Mouse (Mus musculus): ENCODE data around the gene Scn10a. TPM values are rescaled to one million over a fixed set of nuclear protein-coding genes. Genes with fewer than 3 reads are reported as not detected.

The Scn10a gene
- polyA plus RNA-seq, 1 experiment from 2014 or later, result 0.02 TPM

DNA sequence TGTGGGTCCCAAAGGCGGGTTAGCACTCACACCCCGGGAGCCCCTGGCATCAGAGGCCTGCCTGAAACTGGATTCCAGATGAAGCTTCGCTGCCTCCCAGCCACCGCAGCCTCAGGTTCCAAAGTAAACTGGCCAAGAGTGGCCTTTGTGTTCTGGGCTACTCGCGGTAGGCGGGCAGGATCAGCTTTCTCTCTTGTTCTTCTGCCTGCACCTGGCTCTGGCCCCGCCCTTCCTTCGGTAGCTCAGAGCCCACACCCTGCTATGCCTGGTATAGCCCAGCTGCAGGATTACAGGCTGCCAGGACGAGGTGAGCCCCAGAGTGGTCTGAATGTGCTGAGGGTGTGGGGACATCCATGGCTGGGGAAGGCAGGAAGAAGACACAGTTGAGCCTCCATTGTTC, 152.9 kb downstream of the Scn10a start:
- Histone ChIP-seq H3K9ac (replicated peaks; ENCODE audit: low read depth) (no peak overlapping the region), H3K9me3 (ENCODE audit: low read length) (no peaks in the 10 kb centered on the region), H3K4me3 (ENCODE audit: low read depth, low read length) (no peak overlapping the region), H3K27ac (ENCODE audit: low read length) (no peak overlapping the region), H3K27me3 (replicated peaks; ENCODE audit: insufficient read depth, low read length) (peaks cover 3% of the 10 kb centered on the region; the same call in 1 of the 2 replicates), H3K36me3 (ENCODE audit: insufficient read depth, low read length) (no peaks in the 10 kb centered on the region), H3K4me2 (replicated peaks; ENCODE audit: low read depth, low read length) (no peak overlapping the region), H3K4me1 (ENCODE audit: insufficient read depth, low read depth, low read length) (no peaks in the 10 kb centered on the region)
- ATAC-seq, result 0 out of 2 replicates have a peak, but pooled peaks have one; percentile 18
- TF ChIP-seq EP300 (IDR thresholded peaks at IDR 0.05) (no peak), CTCF (IDR thresholded peaks at IDR 0.05) (no peak)
- 16% methylated on average over 10 of the region's 10 CpGs for WGBS
- peak; percentile 30 for DNase-seq (ENCODE audit: low spot score)

DNA sequence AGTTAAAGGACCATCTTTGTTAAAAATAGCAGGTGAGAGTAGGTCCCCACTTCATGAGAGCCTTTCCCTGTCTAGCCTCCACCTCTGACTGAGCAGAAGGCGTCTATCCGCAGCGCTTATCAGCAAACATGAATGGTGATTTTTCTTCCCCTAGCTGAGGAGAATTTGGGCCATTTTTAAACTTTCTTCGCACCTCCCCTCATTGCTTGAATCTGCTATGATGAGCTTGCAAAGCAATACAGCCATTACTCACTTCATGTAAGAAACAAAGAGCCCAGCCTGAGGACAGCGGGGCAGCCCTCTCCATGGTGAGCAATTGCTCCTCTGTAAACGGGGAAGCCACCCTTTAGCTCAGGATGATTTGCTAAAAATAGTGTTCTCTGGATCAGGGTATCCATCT, 154.3 kb downstream of the Scn10a start:
- Histone ChIP-seq H3K27ac (ENCODE audit: low read length) (no peak overlapping the region), H3K27me3 (replicated peaks; ENCODE audit: insufficient read depth, low read length) (no peaks in the 10 kb centered on the region), H3K4me3 (ENCODE audit: low read depth, low read length) (no peak overlapping the region), H3K4me1 (ENCODE audit: insufficient read depth, low read depth, low read length) (no peaks in the 10 kb centered on the region), H3K4me2 (replicated peaks; ENCODE audit: low read depth, low read length) (no peak overlapping the region), H3K36me3 (ENCODE audit: insufficient read depth, low read length) (no peaks in the 10 kb centered on the region), H3K9me3 (ENCODE audit: low read length) (no peaks in the 10 kb centered on the region), H3K9ac (replicated peaks; ENCODE audit: low read depth) (no peak overlapping the region)
- DNase-seq (ENCODE audit: low spot score) (no peak), ATAC-seq (no peak)
- 65% methylated on average over 6 of the region's 6 CpGs for WGBS
- TF ChIP-seq CTCF (IDR thresholded peaks at IDR 0.05) (no peak), EP300 (IDR thresholded peaks at IDR 0.05) (no peak)

DNA sequence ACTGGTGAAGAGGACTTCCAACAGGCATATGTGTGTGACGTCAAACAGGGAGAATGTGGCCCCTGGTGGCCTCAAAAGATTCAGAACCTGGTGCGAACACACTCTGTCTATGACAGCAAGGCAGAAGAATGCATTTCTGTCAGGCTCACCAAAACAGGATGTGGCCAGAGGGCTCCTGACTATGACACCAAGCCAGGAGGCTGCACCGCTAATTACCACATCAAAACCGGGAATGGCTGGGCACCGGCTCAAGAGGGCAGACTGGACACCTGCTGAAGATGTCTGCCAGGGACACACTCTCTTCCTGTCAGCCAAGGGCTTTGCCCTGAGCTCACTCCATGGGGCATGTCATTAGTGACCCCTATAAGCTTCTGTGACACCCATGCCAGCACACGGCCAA, 155.5 kb downstream of the Scn10a start:
- Histone ChIP-seq H3K4me1 (ENCODE audit: insufficient read depth, low read depth, low read length) (no peaks in the 10 kb centered on the region), H3K27me3 (replicated peaks; ENCODE audit: insufficient read depth, low read length) (no peaks in the 10 kb centered on the region)

DNA sequence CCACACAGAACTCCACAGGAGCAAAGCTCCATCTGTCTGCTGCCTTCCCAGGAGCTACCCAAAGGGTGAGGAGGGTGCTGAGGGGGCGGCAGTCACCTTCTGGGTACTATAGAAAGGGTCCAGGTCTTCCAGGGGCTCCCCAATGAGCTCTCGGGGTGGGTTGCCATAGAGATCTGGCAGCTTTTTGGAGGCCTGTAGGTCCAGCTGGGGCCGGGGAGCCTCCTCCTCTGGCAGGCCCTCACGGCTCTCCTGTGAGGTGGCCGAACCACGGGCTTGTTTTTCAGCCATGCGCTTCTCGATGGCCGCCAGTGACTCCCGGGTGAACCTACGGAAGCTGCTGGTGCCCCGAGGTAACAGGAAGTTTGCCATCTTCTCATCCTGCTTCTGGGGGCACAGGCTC, 156.9 kb downstream of the Scn10a start:
- Histone ChIP-seq H3K36me3 (ENCODE audit: insufficient read depth, low read length) (no peaks in the 10 kb centered on the region), H3K9me3 (ENCODE audit: low read length) (no peaks in the 10 kb centered on the region), H3K4me1 (ENCODE audit: insufficient read depth, low read depth, low read length) (no peaks in the 10 kb centered on the region), H3K4me3 (ENCODE audit: low read depth, low read length) (no peak overlapping the region), H3K9ac (replicated peaks; ENCODE audit: low read depth) (no peak overlapping the region), H3K27me3 (replicated peaks; ENCODE audit: insufficient read depth, low read length) (no peaks in the 10 kb centered on the region), H3K4me2 (replicated peaks; ENCODE audit: low read depth, low read length) (no peak overlapping the region), H3K27ac (ENCODE audit: low read length) (no peak overlapping the region)
- WGBS, result 69% methylated on average over 11 of the region's 12 CpGs
- ATAC-seq, result no peak
- TF ChIP-seq EP300 (IDR thresholded peaks at IDR 0.05) (no peak), CTCF (IDR thresholded peaks at IDR 0.05) (no peak)
- DNase-seq (ENCODE audit: low spot score), result no peak

More for the DNA sequence above, 155.5 kb downstream of the Scn10a start:
- DNase-seq (ENCODE audit: low spot score) (no peak), ATAC-seq (no peak)
- no peak overlapping the region for H3K9ac ChIP-seq (replicated peaks; ENCODE audit: low read depth)
- H3K27ac ChIP-seq (ENCODE audit: low read length), result no peak overlapping the region
- WGBS, result 54% methylated on average over 6 of the region's 6 CpGs
- H3K4me3 ChIP-seq (ENCODE audit: low read depth, low read length), result no peak overlapping the region
- no peak overlapping the region for H3K4me2 ChIP-seq (replicated peaks; ENCODE audit: low read depth, low read length)
- no peak for TF ChIP-seq EP300 (IDR thresholded peaks at IDR 0.05)
- TF ChIP-seq CTCF (IDR thresholded peaks at IDR 0.05), result no peak
- H3K9me3 ChIP-seq (ENCODE audit: low read length), result no peaks in the 10 kb centered on the region
- H3K36me3 ChIP-seq (ENCODE audit: insufficient read depth, low read length), result no peaks in the 10 kb centered on the region

DNA sequence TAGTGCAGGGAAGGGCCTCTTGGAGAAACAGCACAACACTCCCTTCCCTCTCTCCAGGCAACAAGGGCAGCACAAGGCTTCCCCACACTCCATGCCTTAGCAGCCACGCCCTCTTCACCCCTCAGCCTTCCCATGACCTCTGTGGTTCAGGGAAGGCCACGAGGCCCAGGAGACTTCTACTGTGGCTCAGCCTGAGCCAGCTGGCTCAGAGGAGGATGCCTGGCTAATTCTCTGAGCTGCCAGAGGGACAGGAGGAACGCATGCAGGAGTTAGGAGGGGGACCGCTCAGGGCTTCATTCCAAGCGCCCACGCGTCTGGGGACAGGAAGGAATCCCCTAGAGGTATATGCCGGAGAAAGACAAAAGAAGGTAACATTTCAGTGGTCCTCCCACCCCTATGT, 157.4 kb downstream of the Scn10a start:
- peak; percentile 32; the same call in 1 of the 2 replicates for ATAC-seq

DNA sequence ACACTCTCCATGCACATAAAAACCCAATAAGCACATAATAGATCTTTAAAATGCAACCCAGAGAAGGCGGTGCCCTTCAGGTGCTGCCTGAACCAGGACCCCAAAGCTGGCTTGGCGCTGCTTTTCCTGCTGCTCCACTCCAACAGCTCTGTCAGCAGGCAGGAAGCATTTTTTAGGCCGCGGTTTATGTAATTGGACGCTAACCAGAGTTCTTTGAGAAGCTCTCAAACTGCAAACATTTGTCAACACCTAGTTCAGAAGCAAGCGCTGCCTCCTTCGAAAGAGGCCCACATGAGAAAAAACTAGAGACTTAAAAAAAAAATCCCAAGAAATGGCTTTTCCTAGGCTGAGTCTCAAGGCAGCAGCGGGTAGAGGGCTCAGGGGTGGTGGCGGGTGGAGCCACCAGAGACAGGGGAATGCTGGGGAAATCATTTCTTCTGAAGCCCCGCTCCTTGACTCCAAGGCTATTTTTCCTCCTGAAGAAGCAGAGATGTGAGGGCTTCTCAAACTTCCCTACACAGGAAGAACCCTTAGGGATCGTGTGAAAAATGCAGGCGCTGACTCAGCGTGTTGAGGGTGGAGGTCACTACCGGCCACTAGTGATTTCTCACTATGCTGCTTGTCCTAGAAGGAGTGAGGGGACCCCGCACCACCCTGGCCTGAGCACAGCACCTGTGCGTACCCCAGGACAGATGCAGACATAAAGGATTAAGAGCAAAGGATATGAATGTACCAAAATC, 159.4 kb downstream of the Scn10a start:
- no peak overlapping the region for H3K9ac ChIP-seq (replicated peaks; ENCODE audit: low read depth)
- no peaks in the 10 kb centered on the region for H3K9me3 ChIP-seq (ENCODE audit: low read length)
- H3K4me1 ChIP-seq (ENCODE audit: insufficient read depth, low read depth, low read length), result no peaks in the 10 kb centered on the region
- no peaks in the 10 kb centered on the region for H3K27me3 ChIP-seq (replicated peaks; ENCODE audit: insufficient read depth, low read length)
- H3K4me2 ChIP-seq (replicated peaks; ENCODE audit: low read depth, low read length), result no peak overlapping the region
- DNase-seq (ENCODE audit: low spot score) (peak; percentile 52), ATAC-seq (no peak)
- TF ChIP-seq CTCF (IDR thresholded peaks at IDR 0.05) (no peak), EP300 (IDR thresholded peaks at IDR 0.05) (no peak)
- no peak overlapping the region for H3K4me3 ChIP-seq (ENCODE audit: low read depth, low read length)
- no peak overlapping the region for H3K27ac ChIP-seq (ENCODE audit: low read length)
- H3K36me3 ChIP-seq (ENCODE audit: insufficient read depth, low read length), result no peaks in the 10 kb centered on the region
- 42% methylated on average over 16 of the region's 16 CpGs for WGBS

More for the DNA sequence above, 157.4 kb downstream of the Scn10a start:
- no peak for TF ChIP-seq EP300 (IDR thresholded peaks at IDR 0.05)
- TF ChIP-seq CTCF (IDR thresholded peaks at IDR 0.05), result no peak
- H3K4me2 ChIP-seq (replicated peaks; ENCODE audit: low read depth, low read length), result no peak overlapping the region
- H3K27me3 ChIP-seq (replicated peaks; ENCODE audit: insufficient read depth, low read length), result no peaks in the 10 kb centered on the region
- DNase-seq (ENCODE audit: low spot score), result no peak
- no peak overlapping the region for H3K27ac ChIP-seq (ENCODE audit: low read length)
- 65% methylated on average over 8 of the region's 8 CpGs for WGBS
- no peak overlapping the region for H3K4me3 ChIP-seq (ENCODE audit: low read depth, low read length)
- no peaks in the 10 kb centered on the region for H3K36me3 ChIP-seq (ENCODE audit: insufficient read depth, low read length)
- no peaks in the 10 kb centered on the region for H3K4me1 ChIP-seq (ENCODE audit: insufficient read depth, low read depth, low read length)
- H3K9me3 ChIP-seq (ENCODE audit: low read length), result no peaks in the 10 kb centered on the region
- no peak overlapping the region for H3K9ac ChIP-seq (replicated peaks; ENCODE audit: low read depth)

Other genes with a start within 250 kb of the Scn10a start
- gene Scn5a, start 140.3 kb downstream of the Scn10a start, polyA plus RNA-seq (2015; fragmentation: Nextera tagmentation; extraction: Ambion mirVana), result 0.23 and 0.32 TPM in 2 replicates
- gene Scn11a, start 106.1 kb upstream of the Scn10a start, polyA plus RNA-seq (2015; fragmentation: Nextera tagmentation; extraction: Ambion mirVana), result not detected in 2 replicates
- 27.8 and 30.3 TPM in 2 replicates for gene Wdr48, start 175.6 kb upstream of the Scn10a start, polyA plus RNA-seq (2015; fragmentation: Nextera tagmentation; extraction: Ambion mirVana)
- 16.5 and 16.7 TPM in 2 replicates for gene Gorasp1, start 218.2 kb upstream of the Scn10a start, polyA plus RNA-seq (2015; fragmentation: Nextera tagmentation; extraction: Ambion mirVana)
- gene Ttc21a, start 218.3 kb upstream of the Scn10a start, polyA plus RNA-seq (2015; fragmentation: Nextera tagmentation; extraction: Ambion mirVana), result 1.8 and 2.3 TPM in 2 replicates